Mouse (Mus musculus) G1E (cell line): ENCODE data around the gene Ddx39b.

Source experiments
- CTCF ChIP-seq: IDR thresholded peaks from 2 replicates; pipeline ENCODE4 v1.5.1; 2012; ENCODE audit warnings: low read depth, low read length, inconsistent platforms, mixed read lengths
- GATA1 ChIP-seq: IDR thresholded peaks from 2 replicates; pipeline ENCODE4 v1.6.1; 2012; ENCODE audit warnings: borderline replicate concordance, low read length, inconsistent platforms, mixed read lengths
- TAL1 ChIP-seq: conservative IDR thresholded peaks from 2 replicates; pipeline ENCODE4 v1.6.1; 2012; ENCODE audit warnings: low read depth, low read length, inconsistent platforms, mixed read lengths

DNA sequence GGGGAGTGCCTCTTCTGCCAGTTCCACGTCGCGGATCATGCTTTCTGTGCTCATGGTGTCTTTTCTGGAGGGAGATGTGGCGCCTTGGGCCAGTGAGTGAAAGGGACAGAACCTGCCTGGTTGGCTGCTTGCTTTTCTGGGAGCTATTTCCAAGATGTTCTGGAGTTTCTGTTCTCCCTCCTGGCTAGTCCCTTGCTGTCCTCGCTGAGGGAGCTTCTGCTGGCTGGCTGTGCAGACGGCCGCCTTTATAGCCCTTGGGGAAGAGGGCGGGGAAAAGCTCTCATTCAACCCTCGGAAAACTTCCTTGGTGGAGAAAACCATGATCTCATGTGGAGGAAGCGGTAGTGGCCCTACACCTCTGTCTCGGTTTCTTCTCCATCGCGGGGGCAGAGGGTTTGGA lies 39.8 kb upstream of the Ddx39b start, which contains the start of gene Tnf:
- TF ChIP-seq CTCF, result no peak
- no peak for TF ChIP-seq TAL1
- TF ChIP-seq GATA1, result no peak
